In the genomic region with DNA sequence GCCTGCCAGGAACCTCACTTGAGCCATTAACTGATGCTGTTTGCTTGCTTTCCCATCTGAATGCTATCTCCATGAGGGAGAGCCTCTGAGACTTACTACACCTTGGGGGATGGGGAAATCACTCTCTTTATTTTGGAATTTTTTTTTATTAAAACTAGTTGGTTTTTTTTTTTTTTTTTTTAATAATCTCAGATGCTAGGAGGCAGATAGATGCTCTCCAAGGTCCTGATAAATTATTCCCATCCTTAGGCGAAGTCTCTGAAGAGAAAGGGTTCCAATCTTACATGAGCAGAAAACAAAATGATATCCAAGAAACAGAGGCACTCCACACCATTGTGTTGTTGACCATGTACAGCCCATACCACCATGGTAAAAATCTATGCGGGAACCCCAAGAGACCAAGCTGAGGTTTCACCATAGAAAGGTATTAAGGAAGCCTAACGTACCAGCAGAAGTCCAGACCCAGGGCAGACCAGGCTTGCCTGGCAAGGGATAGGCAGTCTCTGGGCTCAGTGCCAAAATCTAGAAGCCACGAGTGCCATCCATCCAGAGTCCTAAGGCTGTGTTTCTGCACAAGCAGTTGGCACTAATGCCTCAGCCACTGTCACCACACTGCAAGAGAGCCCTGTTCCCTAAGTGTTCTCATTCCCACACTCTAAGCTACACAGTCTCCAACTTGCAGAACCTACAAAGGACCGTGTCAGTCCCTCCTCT, we compare ENCODE assay signal across 10 mouse cellular contexts.
DNase-seq lines count a peak whose midpoint lies in the region; ATAC-seq lines count a peak whose summit lies in the region.
"Had no signal": no experiment of that assay in that cellular context is flagged by ENCODE, and none has a peak within 500 bp of the region (broad histone marks: within the 10 kb centered on the region; RNA-seq: fewer than 3 reads in every experiment).

No protein-coding gene starts in this region.

- ATAC-seq in cerebellum, adult (ENCODE audit: insufficient number of reproducible peaks, low FRiP score, low TSS enrichment): no peak

- intact Hi-C loops in gastrocnemius, postnatal 14 days (cut with DNase I; ENCODE audit: low total_unique reads): no loop called here

- peak; percentile 2 to 8 for DNase-seq in cerebellum, adult 18-20 months
- DNase-seq in kidney, adult 8-10 months: peak; percentile 4 to 10
- no peak for DNase-seq in kidney, postnatal 10 days
- DNase-seq in NIH3T3 (ENCODE audit: low read depth): peak; percentile 45
- DNase-seq in cerebellum, postnatal 25 days: peak; percentile 33 to 63
- no peak for DNase-seq in gastrocnemius, postnatal 14 days
- no peak for DNase-seq in neural tube, embryonic 10.5 days (ENCODE audit: extremely low spot score, low spot score)
- DNase-seq: lung, adult 2 months; thymus, postnatal 4 days had no signal

Comparison
In these comparisons a context has a peak if more than half of its experiments do, and no peak if none do; other contexts are left out.
1. DNase-seq: peak in cerebellum, adult 18-20 months (2 of 2), kidney, adult 8-10 months (2 of 2), NIH3T3 (single experiment) and cerebellum, postnatal 25 days (2 of 2); none in kidney, postnatal 10 days (single experiment), gastrocnemius, postnatal 14 days (single experiment) and neural tube, embryonic 10.5 days (single experiment).